Mouse (Mus musculus) cerebellum, adult (tissue): Measurements from ENCODE around the gene Pld5.
A peak's percentile ranks its signal among the peaks of the same experiment; 100 is the strongest.

ENCODE experiments used
- ATAC-seq: cut with Nextera tagmentation; 2 replicates; pipeline ENCODE4 v1.9.2; 2017; ENCODE audit warnings: mild to moderate bottlenecking, moderate library complexity, mixed read lengths; ENCODE audit not compliant: insufficient number of reproducible peaks, low FRiP score, low TSS enrichment

Gene Pld5

DNA sequence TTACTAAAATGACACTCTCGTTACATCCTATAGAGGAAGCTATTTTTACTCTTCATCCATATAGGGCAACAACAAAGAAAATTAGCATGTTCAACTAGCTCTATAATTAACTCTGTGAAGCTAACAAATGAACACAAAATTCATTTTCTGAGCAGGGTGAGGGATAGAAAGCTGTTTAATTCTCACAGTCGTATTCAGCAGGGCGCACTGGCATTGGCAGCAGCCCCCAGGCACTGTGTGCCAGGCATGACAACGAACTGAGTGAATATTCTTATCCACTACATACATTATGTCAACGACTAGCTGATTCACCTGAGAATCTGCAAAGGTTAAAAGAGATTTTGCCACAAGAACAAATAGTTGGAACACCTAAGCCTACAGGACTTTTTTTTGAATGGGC is 304.4 kb downstream of the Pld5 start:
- ATAC-seq = no peak

DNA sequence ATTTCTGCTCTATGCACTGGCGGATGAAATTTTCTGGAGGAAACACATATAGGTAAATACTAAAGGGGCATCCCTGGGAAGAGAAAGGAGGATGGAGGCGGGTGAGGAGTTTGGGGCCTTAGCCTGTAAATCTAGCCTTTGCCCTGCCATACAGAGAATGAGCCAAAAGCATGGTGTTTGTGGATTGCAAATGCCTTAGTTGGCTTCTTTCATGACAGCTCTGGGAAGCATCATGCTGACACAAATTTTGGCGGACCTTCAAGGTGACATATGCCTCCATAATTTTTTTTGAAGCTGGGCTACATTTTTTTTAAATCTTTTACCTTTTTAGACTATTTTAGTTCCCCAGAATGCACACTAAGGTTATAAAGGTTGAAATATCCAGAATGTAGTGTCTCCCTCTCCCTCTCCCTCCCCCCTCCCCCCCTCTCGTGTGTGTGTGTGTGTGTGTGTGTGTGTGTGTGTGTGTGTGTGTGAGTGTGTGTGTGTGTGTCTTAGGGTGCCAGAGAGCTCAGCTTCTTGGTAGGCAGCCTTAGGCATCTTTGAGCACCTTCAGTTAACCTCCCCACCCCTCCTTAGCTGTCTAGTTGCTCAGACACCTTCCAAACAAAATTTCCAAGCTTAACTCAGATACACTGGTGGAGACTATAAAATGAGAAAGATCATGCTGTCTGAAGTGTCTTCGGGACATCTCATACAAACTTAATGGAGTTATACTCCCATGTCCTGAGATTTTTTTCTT is 307.9 kb downstream of the Pld5 start:
- peak; percentile 91 for ATAC-seq

DNA sequence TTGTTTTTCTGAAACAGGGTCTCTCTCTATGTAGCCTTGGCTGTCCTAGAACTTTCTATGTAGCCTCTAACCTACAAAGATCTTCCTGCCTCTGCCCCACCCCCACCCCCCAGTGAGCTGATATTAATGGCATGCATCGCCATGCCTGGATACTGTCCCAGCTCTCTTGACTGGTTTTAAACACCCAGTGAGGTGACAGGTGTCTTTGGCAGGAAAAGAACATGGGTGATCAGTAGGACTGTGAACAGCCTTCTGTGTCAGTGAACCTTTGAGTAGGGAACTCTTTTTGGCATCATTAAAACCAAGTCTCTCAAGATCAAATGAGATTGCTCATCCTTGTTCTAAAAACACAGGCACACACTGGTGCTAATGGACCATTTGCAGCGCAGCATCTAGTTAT is 313.3 kb downstream of the Pld5 start:
- ATAC-seq = no peak

- ATAC-seq = 0 out of 2 replicates have a peak, but pooled peaks have one; percentile 49
Observed at GRCm38 (mm10) chr1:175950851-175951250, 324.3 kb downstream of the Pld5 start.

GRCm38 (mm10) chr1:175950421-175950820 is 324.7 kb downstream of the Pld5 start:
- no peak for ATAC-seq

DNA sequence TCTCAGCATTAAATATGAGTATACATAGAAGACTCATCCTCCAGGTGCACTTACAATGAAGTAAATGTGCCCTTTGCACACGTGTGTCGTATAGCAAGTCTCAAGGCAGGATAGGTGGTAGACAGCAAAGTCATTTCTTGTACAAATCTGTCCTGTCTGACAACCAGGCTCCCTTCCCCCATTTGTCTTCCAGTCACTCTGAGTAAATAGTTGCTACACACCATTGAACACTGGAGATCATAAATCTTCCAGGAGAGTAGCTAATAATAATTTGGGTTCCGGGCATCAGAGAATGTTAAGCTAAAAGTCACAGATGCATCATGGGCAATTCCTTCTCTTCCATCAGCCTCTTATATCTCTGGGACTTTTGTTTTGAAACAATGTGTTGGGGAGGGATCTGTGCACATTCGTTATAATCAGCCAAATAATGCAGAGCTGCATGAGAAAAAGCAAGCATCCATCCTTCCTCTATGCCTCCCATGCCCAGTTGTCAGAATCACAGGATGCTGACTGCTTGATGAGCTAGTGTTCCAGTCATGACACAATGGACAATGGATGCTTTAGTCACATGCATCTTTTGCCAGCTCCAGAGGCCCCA is 328.3 kb downstream of the Pld5 start:
- ATAC-seq = no peak

DNA sequence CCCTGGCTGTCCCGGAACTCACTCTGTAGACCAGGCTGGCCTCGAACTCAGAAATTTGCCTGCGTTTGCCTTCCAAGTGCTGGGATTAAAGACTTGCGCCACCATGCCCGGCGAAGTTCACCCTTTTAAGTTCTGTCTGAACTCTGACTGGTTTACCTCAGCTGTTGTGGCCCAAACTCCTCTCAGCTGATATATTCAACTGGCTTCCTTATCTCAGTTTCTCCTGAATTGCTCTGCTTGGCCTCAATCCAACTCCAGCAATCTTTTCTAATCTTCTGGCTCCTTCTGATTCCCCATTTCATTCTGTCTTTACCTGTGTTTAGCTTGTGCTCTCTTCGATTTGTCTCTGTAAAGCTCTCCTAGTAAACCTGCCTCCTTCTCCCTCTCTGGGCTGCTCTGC is 331.9 kb downstream of the Pld5 start:
- no peak for ATAC-seq

DNA sequence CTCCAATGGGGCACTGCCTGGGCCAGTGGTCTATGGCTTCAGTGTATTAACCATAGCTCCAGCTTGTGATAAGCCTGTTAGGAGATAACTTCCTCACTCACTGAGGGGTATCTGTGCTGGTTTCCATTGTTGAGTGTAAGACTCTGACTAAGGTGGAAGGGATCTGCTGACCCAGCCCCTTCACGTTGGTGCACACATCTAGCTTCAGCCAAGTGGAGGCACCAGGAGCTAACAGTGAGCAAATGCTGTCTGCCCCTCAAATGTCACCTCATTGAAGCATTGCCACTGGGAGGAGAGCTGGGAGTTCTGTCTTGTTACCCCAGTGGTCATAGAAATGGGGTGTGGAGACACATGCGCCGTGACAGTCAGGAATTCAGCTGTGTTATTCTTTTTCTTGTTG is 336.4 kb downstream of the Pld5 start:
- ATAC-seq = no peak

DNA sequence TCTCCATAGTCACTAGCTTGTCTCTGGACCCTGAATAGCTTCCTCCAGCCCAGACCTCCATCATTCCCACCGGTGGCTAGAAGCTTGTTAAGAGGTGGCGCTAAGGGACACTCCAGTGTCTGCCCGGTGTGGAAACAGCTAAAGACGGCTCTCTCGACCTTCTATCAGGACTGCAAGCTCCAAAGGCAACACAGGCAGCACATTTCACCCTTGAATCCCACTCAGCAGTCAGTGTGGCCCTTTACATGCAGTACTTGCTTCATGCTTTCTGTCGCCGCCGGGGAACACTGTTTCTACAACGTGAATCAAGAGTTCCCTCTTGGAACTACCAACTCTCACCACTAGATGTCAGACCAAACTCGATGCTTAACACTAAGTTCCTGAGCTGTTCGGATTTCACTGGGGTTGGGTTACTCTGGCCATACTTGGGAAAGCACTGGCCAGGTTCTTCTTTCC is 338.8 kb downstream of the Pld5 start:
- ATAC-seq = peak; percentile 91

DNA sequence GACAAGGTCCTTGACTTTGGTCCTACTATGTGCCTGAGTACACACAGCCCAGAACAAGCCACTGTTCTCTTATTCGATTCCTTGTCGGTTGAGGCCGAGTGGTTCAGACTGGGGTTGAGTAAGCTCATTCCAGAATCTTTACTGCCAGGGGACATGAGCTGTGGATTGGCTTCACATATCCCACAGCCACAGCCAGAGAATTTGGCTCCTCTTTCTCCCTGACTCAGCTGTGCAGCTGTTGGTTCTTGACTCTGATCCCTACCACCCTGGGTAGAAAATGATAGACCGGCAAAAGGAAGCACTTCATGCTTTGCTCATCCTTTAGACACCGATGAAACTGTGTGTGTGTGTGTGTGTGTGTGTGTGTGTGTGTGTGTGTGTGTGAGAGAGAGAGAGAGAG is 343.7 kb downstream of the Pld5 start:
- ATAC-seq = no peak

DNA sequence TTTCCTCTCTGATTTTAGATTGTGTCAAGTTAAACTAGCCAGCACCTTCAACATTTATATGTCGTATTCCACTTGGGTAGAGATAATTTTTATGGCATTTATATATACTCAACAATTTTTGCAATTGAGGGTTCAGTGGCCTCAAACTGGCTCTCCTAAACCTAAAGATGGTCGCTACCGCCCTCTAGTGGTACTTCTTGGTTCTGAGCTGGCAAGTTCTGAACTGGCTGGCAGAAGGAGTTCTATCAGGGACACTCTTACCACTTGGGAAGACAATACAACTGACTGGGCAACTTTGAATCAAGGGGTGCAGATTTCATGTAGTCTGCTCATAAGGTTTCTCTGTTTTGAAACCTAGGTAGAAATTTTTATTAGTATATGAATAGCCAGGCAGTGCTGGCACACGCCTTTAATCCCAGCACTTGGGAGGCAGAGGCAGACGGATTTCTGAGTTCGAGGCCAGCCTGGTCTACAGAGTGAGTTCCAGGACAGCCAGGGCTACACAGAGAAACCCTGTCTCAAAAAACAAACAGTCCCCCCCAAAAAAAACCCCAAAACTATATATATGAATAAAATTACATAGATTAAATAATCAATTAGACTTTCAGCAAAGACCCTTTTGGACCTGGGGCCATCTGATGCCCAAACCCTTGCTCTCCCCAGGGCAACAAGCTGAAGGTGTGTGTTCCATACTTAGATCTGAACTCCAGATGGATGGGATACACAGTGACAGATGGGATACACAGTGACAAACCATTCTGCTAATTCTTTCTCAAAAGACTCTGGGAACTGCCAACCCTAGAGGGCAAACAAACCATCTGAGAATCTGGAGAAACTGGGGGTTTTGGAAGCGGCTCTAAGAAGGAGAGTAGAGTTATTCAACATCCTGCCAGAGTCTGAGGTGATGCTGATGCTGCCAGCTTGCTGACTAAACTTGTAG is 351.0 kb downstream of the Pld5 start:
- peak; percentile 66; the same call in 1 of the 2 replicates for ATAC-seq

DNA sequence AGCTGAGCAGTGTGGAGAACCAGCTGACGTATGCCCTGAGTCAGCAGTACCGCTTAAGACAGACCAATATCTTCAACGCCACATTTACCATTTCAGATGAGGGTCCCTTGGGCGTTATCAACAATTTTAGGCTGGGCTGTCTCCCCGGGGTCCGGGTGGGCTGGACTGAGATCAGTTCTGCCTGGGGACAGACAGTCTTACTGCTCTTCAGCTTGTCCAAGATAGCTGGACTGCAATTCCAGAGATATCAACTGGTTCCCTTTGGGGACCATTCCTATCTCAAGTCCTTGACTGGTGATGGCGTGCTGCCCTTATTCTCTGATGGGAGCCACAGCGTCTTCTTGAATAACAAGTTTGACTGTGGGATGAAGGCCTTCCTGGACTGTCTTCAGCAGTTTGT is 354.0 kb downstream of the Pld5 start:
- no peak for ATAC-seq

- ATAC-seq = no peak
Observed at GRCm38 (mm10) chr1:175920029-175920428, 355.1 kb downstream of the Pld5 start, which contains the start of gene Gm38100. TSS of gene Gm38100 (plus strand) at chr1:175920329.

DNA sequence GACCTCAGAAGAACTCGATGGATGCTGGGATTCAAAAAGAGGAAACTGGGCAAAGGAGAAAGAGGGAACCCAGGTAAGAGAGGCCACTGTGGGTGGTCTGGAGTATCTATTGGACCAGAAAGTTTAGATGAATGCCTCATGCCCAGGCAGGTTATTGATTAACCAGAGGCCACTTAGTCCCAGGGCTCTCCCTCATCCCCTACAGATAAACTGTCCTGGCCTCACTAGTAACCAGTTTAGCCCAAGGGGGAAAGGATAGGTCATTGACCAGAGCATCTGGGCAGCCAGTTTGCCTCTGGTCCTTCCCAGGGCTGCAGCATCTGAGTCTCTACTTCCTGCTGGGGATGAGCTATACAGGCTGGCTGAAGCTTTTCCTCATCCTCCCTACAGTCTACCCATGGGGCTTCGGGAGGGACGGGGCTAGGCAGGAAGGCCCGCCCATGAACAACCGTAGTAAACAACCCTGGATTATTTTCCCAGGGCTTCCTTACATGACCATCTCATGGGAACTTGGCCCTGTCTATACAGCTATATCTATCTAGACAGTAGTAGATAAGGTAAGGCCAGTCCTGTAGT is 361.3 kb downstream of the Pld5 start:
- no peak for ATAC-seq
